Mouse (Mus musculus): Measurements from ENCODE around the gene Armc5.
A peak's percentile ranks its signal among the peaks of the same experiment; 100 is the strongest.

Armc5 gene

DNA sequence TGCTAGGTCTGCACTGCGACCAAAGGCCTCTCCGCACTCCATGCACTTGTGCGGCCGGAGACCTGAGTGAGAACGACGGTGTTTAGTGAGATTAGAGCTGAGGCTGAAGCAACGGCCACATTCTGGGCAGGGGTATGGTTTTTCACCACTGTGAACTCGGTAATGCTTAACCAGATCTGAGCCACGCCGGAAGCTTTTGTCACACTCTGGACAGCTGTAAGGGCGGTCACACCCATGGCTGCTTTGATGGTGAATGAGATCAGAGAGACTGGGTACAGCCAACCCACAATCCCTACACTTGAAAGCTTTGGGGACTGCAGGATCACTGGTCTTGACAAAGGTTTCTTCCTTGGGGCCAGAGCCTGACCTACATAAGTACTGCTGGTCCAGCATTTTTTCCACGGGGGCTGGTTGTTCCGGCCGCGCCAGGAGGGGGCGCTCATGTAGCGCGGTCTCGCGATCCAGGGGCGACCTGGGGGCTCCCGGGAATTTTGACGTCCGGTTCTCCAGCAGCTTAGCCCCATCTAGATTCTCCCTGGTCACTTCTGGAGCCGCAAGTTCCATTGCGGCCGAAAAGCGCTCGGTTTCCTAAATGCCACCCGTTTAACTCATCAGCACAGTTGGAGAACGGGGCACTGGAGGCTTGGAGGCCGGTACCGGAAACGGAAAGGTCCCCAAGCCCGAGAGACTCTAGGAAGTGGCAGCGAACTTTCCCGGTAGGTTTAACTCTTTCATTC is at the start of gene Armc5:
Gene Armc5 (plus strand): TSS at position 487 of the 737 bp plus-strand sequence.
- peak; percentile 90 for DNase-seq

- no peak for DNase-seq
These were observed 35.5 kb upstream of the Armc5 start for GRCm38 (mm10) chr7:128201607-128202006.

DNA sequence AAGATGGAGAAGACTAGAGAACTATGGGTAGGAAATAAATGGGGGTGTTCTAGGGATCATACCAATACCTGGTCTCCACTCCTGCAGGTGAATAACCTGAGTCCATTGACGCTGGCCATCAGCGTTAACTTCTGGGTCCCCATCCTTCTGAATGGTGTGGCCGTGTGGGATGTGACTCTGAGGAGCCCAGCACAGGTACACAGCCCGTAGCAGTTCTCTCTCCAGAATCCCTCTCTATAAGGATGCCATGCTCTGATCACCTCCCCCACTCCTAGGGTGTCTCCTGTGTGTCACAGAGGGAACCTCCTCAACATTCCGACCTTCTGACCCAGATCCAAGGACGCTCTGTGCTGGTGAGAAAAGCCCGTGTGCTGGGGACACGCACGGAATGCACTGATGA is 34.1 kb upstream of the Armc5 start:
- DNase-seq = no peak

- no peak for DNase-seq
These were observed 33.0 kb upstream of the Armc5 start for GRCm38 (mm10) chr7:128204179-128204578.

DNA sequence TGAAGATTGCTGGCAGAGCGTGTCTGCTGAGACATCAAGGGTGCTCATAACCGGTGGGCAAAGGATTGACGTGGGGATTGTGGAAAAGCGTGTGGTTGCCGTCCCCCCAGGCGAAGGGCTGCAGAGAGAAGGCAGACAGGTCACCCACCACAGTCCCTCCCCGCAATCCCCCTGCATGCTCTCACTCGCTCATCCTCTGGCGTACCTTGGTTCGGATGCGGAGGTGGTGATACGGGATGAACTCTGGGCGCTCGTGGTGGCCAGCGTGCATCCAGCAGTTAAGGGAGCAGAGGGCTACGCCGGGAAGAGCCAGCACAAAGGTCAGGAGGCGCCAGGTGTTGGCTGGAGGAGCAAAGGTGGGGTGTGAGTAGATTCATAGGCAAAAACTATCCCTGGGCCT is 31.4 kb upstream of the Armc5 start:
- DNase-seq = no peak

- DNase-seq = no peak
These were observed 31.0 kb upstream of the Armc5 start, which contains the start of gene Cox6a2 for GRCm38 (mm10) chr7:128206152-128206551. Gene Cox6a2 (minus strand): TSS chr7:128206387.

GRCm38 (mm10) chr7:128208187-128208586 is 29.0 kb upstream of the Armc5 start:
- peak; percentile 61 for DNase-seq

GRCm38 (mm10) chr7:128209826-128210225 is 27.3 kb upstream of the Armc5 start:
- DNase-seq = no peak

- no peak for DNase-seq
These were observed 17.2 kb upstream of the Armc5 start for GRCm38 (mm10) chr7:128219952-128220351.

- no peak for DNase-seq
These were observed 16.2 kb upstream of the Armc5 start for GRCm38 (mm10) chr7:128220936-128221335.

GRCm38 (mm10) chr7:128231741-128232140 is 5.4 kb upstream of the Armc5 start:
- no peak for DNase-seq

DNA sequence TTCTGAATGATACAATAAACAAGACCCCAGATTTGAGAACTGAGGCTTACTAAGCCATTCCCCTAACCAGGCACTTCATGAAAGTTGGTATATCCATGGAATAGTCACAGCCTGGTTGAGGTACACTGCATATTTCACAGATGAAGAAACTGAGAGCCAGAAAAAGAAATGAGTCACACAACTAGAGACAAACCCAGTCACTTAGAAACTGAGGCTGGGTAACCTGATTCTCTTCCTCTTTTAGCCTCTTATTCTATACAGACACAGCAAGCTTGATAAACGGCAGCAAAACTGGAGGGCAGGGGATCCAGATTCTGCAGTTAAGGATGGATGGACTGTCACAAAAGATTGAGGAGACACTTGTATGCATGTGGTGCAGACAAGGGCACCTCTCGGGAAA is 2.3 kb upstream of the Armc5 start:
- no peak for DNase-seq

DNA sequence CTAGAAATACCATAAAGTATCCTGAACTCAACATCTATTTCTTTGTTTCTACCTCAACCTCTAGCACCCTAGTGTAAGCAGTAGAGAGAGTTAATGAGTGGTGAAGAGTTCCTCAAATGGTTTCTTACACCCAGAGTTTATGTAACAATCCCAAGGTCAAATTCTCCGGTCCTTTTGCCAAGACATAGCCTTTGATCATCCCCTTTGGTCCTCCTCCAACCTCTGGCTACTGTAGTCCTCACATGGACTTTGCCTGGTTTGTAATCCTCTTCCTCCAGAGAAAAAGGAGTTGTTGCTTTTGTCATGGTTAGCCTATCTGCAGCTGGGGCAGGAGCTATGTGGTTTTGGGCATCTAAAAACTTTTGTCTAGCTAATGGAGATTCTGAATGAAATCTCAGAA is 1.7 kb upstream of the Armc5 start:
- no peak for DNase-seq

GRCm38 (mm10) chr7:128236426-128236825 is 716 bp upstream of the Armc5 start:
- no peak for DNase-seq

DNA sequence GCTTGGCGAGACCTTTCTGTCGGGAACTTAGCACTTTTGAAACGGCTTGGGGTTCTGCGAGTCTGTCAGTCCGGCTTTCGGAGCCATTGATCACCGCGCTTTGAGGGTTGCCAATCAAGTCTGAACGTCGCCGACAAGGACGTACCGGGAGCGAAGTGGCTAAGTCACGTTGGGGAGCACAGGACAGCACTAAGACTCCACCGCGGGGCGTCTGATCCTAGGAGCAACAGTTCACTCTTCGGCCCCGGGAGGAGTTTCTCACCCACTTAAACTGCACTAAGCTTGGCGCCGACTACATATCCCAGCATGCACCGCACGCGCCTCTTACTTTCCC is 418 bp downstream of the Armc5 start:
- DNase-seq = no peak

- DNase-seq = peak; percentile 100
These were observed 1.0 kb downstream of the Armc5 start, which contains the start of gene 9130023H24Rik for GRCm38 (mm10) chr7:128237927-128238778. Gene 9130023H24Rik (minus strand): TSS chr7:128238031.

DNA sequence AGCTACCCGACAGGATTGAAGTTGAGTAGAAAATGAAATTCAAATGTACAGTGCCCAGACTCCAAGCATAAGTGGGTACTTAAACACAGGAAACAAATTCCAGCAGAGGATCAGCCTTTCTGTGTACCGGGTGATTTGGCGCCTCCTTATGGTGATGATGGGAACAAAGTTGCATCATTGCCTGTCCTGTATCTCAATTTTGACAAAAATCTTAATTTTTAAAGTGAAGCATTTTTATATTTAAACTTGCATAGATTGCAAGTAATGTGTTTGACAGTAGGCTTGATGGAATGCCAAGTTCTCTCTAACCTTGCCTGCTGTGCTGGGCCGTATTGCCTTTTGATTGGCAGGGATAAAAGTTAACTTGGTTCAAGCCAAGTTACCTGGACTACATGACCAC is 1.8 kb downstream of the Armc5 start:
- DNase-seq = no peak

DNA sequence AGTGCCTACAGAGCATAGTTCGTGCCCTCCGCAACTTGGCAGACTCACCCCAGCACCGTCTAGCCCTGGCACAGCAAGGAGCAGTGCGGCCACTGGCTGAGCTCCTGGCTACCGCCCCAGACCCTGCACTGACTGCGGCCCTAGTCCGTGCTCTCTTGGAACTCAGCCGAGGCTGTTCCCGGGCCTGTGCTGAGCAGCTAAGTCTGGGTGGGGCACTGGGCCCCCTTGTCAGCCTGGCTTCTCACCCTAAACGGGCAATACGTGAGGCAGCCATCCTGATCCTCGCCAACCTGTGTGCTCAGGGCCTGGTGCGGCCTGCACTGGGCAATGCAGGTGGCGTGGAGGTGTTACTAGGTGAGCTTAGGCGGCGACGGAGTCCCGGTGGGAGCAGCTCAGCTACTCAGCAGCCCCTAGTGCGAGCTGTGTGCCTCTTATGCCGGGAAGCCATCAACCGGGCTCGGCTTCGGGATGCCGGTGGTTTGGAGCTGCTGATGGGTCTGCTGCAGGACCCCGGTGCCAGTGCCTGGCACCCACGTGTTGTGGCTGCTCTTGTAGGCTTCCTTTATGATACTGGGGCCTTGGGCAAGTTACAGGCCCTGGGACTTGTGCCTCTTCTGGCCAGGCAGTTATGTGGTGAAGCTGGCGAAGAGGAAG is 3.1 kb downstream of the Armc5 start:
- DNase-seq = no peak

DNA sequence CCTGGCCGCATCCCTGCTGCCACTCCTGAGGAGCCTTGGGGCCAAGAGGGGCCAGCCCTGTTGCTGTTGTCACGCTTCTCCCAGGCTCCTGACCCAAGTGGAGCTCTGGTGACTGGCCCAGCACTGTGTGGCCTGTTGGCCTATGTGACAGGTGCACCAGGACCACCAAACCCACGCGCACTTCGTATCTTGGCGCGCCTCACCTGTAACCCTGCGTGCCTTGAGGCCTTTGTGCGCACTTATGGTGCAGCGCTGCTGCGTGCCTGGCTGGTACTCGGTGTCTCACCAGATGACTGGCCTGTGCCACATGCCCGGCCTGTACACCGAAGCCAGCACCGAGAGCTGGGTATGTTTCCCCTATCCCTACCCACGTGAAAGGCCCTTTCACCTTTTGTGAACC is 5.2 kb downstream of the Armc5 start:
- DNase-seq = no peak

DNA sequence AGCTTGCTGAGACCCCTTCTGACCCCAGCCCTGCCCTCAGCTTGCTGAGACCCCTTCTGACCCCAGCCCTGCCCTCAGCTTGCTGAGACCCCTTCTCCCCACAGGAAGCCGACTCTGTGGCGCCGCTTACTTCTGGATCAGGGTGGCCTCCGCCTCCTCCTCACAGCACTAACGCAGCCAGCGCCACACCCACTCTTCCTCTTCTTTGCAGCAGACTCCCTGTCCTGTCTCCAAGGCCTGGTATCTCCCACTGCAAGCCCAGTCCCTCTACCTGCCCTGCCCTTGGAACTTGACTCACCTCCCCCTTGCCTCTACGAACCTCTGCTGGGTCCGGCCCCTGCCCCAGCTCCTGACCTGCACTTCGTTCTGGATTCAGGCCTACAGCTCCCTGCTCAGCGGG is 6.8 kb downstream of the Armc5 start:
- DNase-seq = no peak

DNA sequence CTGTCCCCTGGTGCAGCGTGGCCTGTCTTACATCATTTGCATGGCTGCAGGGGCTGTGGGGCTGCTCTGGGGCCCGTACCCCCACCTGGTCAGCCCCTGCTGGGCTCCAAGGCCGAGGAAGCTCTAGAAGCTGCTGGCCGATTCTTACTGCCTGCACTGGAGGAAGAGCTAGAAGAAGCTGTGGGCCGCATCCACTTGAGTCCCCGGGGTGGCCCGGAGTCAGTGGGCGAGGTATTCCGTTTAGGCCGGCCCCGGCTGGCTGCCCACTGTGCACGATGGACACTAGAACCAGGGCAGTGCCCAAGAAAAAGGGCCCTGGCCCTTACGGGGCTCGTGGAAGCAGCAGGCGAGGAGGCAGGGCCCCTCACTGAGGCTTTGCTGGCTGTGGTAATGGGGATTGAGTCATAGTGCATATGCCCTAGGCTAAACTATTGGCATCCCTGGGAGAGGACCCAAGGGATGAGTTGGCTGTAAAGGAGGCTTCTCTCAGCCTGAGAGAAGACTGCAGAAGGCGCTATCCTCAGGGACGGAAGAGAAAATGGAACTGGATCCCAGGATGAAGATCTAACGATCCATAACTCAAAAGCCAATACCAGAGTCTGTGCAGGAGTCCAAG is 7.4 kb downstream of the Armc5 start:
- no peak for DNase-seq

- no peak for DNase-seq
These were observed 8.4 kb downstream of the Armc5 start for GRCm38 (mm10) chr7:128245547-128245946.
